Mouse (Mus musculus): ENCODE results near the gene Tmtc2.

The Tmtc2 gene

DNA sequence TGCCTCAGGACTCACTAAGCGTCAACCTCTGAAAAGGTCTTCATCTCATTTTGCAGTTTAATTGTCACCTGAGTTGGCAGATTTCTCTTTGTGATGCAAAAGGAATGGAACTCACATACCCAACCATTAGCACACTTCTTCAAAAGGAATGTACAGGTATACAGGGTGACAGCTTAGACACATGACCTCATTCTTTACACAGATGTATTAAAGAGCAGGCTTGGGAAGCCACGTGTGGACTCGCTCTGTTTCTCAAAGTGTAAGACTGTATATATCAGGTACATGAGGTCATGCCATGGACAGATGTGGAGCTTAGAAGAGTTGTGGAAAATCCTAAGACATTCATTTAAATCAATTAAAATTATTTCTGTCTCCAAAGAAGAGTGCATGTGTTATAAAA, 286.7 kb downstream of the Tmtc2 start:
- no peak for DNase-seq

DNA sequence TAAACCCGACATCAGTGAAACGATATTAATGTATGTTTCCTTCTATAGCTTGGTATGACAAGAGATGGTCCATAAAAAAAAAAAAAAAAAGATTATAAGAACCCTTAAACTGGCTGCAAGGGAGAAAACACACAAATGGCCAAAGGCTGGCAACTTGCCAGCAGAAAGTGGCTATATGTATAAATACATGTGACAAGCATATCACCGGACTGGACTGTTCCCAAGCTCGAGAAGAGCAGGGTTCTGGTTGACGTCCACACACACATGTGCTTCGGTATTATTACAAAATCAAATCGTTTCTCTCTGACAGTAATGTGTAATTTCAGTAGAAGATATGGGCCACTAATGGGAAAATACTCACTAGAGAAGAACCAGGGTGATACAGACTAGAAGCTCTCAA, 287.2 kb downstream of the Tmtc2 start:
- no peak for DNase-seq

DNA sequence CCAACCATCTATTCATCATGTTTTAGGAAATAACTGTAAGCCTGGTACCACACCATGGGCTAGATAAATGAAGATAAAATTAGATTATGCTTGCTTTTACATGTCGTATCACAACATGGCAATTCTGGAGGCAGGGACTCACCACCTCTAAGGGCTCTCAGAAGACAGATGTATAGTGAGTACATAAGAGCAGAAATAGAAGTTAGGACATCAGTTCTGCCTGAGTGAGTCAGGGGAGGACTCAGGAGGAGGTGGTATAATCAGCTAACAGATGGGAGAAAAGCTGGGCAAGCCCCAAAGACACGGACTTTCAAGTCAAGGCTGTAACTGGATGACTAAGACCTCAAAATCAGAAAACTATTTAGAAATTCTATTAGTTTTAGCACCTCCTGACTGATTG, 288.0 kb downstream of the Tmtc2 start:
- DNase-seq, result no peak

DNA sequence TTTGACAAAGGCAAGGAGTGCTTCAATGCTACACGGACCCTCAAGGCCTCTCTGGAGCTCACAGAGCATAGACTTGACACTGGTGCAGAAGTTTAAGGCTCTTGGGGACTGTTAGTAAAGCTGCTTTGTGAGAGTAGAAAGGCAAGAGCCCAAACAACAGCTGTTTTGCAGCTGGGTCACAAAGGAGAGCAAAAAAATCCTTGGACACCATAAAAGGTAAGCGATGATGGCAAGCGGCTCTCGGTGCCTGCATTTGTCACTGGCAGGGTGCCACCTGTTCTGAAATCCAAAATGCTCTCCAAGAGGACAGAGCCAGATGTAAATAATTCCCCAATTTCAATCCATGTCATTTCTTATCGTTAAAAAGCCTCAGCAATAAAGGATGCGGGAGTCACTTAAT, 290.1 kb downstream of the Tmtc2 start:
- DNase-seq, result no peak

DNA sequence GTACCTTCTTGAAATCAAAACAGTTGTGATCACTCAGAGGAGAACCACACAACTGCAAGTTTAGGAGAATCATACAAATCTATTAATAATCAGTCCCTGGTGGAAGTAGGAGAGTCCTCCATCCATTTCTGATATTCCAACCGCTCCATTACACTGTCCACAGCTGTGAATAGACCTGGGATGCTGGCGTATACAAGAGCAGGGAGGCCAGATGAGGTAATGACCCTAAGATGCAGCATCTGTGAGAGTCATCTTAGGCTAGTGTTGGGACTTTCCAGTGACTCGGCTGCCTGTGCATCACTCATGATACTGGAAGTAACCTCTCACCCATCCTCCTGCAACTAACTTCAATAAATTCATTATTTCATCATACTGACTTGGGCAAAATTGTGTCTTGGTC, 293.3 kb downstream of the Tmtc2 start:
- DNase-seq, result no peak

DNA sequence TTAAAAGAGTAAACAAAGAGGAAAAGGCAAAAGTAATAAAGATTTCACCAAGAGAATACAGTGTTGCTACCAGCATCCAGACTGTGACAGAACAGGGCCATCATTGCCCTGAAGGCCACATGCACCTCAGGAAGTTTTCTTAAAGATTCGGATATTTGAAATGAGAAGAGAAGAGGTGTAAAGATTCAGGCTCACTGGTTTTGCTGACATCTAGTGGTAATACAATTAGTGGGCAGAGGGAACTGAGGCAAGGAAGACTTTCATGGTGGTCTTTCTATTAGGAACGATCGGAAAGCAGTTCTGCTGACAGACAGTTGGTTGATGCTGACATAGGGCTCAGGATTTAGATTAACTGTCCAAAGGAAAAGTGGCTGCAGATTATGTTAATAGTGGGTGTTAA, 314.2 kb downstream of the Tmtc2 start:
- DNase-seq, result no peak

DNA sequence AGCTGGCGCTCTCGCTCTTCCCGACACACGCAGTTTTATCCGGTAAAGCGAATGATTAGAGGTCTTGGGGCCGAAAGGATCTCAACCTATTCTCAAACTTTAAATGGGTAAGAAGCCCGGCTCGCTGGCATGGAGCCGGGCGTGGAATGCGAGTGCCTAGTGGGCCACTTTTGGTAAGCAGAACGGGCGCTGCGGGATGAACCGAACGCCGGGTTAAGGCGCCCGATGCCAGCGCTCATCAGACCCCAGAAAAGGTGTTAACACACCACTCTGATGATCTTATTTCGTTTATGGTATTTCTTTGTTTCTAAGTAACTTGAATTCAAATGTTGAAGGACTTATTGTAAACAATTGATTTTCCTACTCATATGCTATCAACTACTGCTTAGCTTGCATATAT, 336.0 kb downstream of the Tmtc2 start:
- peak; percentile 27 to 48 for DNase-seq

DNA sequence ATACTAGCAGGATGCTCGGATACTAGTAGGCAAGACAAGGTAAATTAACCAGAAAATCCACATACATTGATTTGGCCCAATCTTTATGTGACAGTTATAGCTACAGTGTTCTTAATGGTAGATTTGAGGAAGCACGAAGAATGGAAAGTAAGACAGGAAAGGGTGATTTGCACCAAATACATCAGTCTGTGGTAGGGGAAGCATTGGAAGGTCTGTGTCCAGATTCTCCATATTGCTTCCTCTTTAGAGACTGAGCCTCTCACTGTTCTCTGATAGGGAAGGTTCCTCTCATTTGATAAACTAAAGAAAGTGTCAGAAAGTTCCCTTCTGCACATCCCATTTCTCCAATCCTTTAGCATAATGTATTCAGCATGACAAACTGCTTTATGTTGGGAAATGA, 341.4 kb downstream of the Tmtc2 start:
- no peak for DNase-seq

DNA sequence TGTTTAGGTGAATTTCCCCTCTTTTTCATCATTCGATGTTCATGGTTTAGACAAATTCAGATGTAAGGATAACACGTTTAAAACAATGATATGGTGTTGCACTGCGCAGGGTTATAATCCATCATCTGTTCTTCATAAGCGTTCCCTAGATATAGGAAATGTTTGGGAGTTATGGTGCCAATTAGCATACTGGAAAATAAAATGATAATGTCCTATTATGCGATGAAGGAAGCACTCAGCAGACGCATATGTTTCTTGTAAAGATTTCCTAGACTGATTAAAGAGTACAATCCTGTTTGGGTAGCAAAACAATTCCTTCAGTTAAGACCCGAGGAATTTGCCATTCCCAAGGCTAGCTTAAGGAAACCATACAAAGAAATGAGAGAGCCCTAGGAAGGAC, 343.8 kb downstream of the Tmtc2 start:
- DNase-seq, result no peak

DNA sequence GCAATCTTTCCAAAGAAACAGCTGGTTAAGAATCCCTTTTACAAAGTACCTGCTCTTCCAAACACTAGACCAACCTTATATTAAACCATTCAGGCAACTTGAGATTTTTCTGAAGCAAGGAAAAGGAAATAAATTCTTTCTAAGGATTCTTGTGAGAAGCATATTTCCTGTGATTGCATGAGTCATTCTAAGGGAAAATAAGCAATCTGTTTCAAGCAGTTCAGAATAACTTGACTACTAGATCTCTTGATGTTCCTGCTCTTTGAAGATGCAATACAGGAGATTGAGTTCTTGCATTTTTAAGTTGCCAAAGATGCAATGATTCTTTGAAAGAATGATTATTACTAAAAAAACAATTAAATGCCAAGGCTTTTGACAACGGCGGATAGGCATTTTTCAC, 345.6 kb downstream of the Tmtc2 start:
- no peak for DNase-seq

DNA sequence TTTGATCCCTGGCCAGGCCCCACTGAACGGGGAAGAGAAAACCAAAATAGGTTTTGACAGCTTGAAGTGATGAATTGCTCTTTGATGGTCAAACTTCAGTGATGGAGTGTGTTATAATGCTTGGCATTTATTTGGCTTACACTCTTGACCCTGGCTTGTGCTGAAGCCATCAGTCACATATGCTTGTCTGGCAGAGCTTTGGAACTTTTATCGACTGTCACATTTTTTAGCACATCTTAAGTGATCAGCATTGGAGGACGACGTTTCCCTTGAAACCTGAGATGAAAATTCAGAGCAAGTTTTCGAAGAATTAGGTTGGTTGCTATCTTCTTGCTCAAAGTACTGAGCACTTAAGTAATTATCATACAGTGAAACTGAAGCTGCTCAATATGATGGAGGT, 346.6 kb downstream of the Tmtc2 start:
- DNase-seq, result no peak

DNA sequence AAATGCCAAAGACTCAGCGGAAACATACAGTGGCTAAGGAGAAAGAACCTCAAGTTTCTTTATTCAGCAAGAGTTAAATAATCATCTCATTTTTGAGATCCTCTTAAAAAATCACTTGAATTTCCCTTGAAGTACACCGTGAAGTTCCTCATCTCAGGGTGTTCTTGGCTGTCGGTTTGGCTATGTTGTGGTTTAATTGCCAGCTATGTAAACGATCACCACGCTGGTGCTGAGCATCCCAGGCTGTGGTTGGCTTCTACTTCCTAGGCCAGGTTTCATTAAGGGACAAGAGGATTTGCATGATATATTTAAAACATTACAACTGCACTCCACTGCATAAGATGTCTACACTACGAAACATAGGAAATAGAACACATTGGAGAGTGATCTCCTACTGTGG, 348.5 kb downstream of the Tmtc2 start:
- DNase-seq, result no peak

DNA sequence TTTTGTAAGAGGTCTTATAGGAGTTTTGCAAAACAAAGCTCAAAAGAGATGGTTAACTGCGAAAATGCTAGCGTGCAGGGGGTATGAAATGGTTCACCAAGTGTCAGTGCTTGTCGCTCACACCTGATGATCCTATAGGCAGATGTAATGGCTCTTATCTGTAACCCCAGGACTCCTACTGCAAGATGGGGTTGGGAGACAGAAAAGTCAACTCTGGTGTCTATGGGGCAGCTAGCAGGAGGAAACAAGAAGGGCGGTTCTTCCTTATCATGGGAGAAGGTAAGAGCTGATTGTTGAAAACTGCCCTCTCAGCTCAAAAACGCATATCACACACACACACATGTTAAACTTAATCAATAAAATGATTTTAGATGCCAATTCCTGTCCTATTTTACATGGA, 351.3 kb downstream of the Tmtc2 start:
- no peak for DNase-seq

DNA sequence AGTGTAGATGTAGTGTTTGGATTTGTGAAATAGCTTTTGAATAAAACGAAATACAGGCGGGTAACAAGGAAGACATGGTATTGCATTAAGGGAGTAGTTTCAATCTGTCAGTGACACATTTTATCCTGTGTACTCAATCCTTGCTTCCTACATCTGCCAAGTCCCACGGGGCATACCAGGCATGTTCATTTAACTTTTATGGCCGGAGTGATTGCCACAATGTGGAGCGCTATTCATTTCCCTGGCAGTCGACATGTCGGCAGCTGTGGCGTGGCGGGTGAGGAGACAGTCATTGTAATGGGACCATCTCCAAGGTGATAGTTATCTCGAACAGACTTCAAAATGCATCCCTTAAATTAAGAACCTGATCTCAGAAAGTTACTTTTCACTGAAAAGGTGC, 372.8 kb downstream of the Tmtc2 start:
- no peak for DNase-seq

DNA sequence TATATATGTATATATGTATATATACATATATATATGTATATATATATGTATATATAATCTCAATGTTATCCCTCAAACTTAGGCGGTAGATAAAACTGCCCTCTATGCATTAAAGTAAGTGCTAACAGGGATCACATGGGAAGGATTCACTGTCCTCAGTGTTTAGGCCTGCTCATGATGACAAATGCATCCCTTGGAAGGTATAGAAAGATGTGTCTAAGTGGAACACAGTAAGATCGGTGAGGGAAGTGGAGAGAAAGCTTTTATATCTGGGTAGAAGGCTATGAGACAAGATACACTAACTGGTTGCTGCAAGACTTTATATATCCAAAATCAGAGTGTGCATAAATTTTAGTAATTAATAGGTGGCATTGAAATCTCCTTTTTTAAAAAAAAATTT, 373.6 kb downstream of the Tmtc2 start:
- no peak for DNase-seq

DNA sequence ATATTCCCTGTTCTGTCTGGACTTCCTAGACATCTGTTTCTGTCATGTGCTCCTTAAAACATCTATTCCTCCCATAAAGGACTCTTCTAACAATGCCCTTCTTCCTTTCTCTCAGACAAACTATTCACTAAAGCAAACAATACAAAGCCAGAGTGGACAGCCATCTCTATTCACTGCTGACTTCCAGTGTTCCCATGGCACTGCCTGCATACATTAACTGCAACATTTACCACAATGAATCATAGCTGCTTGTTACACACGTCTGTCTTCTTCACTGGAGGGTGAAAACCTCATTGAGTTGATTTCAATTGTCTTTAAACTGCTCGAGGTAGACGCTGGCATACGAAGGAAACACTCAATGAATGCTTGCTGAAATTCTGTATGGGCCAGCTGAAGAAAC, 374.2 kb downstream of the Tmtc2 start:
- no peak for DNase-seq

DNA sequence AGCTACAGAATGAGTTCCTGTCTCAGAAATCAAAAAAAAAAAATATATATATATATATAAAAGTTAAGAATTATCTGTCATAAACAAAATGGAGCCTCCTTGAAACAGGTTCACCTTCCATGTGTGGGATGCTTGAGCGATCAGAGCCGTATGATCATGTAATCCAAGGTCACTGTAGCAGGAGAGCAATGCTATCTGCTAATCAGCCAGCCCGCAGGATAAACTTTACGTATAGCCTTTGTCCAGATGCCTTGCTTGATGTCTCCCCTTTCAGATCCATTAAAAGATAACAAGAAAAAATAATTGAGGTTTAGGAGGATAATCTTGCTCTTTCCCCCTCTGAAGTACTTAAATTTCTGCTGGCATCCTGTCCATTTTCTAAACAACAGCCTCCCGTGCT, 374.7 kb downstream of the Tmtc2 start:
- DNase-seq, result no peak

DNA sequence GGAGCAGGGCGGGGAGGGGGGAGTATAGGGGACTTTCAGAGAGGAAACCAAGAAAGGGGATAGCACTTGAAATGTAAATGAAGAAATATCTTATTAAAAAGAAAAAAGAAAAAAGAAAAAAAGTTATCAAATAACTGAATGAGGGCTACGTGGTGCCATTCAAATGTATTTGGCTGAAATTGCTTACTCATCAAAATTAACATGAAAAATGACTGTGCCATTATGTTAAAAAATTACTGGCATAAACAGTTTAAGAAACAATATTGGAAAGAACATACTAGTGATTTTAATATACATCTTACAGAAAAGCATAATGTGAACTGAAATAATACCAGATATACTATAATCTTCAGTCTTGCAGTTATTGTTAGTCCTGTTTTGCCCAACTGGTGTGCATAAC, 378.9 kb downstream of the Tmtc2 start:
- no peak for DNase-seq

DNA sequence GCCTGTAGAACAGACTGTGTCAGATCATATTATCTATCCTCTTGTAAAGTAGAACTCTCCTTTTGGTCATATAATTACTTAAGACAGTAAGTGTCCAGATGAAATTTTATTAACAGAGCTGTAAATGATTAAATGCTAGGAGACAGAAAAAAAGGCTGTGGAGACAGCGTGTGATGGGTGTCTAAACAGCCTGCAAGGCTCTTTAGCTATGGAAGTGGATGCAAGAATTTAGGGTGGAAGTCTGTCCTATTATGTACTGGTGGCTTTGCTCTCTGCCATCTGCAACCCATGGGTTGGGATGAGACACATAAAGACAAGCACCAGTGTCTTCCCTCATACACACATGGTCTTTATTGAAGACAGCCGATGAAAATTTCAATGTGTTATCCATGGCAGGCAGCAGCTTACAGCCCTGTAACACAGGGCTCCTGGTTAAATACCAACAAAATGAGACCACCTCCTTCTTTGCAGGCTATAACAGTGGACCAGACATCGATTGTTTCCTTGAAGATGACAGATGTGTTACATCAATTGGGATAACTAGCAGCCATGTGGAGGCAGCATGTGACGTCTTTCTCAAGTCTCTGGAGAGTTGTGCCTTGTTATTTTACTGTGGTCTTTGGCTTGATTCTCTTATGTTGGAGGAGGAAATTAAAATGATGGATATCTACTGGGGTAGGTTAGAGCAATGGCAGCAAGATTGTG, 380.3 kb downstream of the Tmtc2 start:
- DNase-seq, result no peak

DNA sequence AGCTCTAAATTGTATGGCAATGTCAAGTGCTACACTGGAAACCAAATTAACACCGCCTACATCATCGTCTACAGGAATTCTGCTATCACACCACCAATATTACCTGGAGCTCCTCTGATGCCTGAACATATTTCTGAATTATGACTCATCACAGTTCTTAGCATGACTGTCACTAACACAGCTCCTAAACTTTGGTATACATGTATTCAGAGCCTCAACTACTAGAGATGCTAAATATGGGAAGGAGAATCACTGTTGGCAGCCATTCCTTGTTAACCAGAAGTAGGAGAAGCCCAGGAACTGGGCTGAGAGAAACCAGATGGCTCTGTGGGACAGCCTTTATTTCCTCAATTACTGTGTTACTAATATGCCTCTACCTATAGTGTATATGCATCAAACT, 382.2 kb downstream of the Tmtc2 start:
- no peak for DNase-seq

DNA sequence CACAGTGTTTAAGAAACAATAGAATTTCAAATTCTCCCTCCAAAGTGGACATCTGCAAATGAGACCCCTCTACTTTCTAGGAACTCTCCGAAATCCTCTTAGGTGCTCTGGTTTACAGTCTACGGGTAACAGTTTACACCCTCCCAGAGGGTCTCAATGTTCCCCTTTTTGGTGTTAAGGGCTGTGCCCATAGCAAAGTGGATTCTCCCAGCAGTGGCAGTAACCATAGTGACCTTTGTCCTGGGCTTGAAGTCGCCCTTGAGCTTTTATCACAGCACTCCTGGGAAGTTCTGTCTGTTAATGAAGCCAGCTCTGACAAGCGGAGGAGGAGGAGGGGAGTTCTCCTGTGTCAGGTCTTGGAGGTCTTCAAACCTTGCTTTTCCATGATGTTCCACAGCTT, 384.5 kb downstream of the Tmtc2 start:
- no peak for DNase-seq

DNA sequence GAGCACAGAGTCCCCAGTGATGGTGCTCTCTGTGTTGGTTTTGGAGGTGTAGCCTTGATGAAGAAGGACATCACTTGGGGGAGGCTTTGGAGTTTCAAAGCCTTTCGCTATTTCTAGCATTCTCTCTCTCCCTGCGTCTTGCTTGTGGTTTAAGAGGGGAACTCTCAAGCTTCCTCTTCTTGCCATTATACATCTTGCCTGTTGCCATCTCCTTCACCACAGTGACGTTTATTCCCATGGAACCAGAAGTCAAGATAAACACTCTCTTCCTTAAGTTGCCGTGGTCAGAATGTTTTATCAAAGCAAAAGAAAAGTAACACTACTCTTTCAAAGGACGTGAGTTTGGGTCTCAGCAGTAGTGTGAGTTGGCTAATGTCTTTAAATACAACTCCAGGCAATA, 387.6 kb downstream of the Tmtc2 start:
- DNase-seq, result no peak

DNA sequence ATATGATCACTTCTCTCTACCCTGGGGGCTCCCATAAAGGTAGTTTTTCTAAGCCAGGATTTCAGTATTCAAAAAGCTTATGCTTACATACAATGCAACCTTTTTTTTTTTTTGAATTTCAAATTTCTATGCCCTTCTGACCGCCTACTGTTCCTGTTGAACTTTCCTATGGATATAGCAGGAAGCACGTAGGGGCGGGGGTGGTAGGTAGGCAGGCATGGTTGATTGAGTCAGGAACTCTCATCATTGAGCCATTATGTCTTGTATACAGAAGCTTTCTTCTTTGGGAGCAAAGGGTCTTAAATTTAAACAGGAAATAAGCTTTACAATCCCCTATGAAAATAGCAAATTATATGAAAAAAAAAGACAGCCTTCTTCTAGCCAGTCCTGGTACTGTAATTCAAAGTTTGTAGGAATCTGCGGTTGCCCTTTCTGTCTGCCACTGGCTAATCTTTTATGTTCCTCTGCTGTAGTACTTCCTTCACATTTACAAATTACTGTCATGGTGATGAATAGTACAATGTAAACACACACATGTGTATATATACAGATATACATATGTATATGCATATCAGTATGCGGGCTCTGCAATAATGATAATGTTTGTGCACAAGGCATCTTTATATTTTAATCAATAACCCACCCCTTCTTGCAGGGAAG, 405.7 kb downstream of the Tmtc2 start:
- no peak for DNase-seq

DNA sequence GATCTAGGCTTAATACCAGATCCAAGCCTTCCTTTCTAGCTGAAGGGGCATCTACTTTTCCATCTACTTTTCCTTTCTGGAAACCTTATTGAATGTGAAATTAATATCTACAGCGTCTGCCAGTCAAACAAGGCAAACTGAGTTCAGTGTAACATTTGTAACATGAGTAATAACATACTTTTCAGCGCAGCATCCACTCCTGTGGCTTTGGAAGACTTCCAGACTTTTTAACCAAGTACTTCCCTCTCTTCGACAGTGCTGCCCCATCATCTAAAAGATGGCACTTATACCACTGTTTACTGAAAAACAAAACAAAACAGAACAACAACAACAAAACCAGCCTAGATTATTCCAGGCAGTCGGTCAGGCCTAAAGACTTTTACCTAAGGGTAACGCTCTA, 409.0 kb downstream of the Tmtc2 start:
- no peak for DNase-seq

DNA sequence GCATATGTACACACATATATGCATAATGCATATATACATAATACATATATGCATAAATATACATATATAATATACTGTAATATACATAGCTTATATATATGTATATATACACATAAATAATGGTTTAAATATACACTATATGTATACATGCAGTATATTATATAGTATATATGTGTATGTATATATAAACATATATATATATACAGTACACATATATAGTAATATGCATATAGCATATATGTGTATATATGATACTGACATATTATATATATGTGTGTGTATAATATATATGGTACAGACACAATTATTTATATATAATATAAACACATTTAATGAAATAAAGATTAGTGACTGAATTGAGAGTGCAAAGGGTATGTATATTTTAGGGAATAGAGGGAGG, 420.5 kb downstream of the Tmtc2 start:
- DNase-seq, result no peak

Measured in spleen, adult 18-20 months (tissue).